Mouse (Mus musculus): ENCODE results near the gene Gm20870.
"Not testable (repeated sequence)": the region's sequence is repeated elsewhere in the genome, so short reads cannot be mapped to it uniquely, and the experiment has no call there.

The Gm20870 gene

GRCm38 (mm10) chrY:71691743-71692142, at the start of gene Gm20870:
Gene Gm20870, plus strand, starts transcription at chrY:71692043.
- DNase-seq (ENCODE audit: low read depth, low spot score) = not testable (repeated sequence)

Data from A20 (cell line).